Mouse (Mus musculus): ENCODE measurements around the gene Cckar. TPM values are rescaled to one million over a fixed set of nuclear protein-coding genes. Genes with fewer than 3 reads are reported as not detected.

Gene Cckar
- total RNA-seq, 1 experiment = not detected

DNA sequence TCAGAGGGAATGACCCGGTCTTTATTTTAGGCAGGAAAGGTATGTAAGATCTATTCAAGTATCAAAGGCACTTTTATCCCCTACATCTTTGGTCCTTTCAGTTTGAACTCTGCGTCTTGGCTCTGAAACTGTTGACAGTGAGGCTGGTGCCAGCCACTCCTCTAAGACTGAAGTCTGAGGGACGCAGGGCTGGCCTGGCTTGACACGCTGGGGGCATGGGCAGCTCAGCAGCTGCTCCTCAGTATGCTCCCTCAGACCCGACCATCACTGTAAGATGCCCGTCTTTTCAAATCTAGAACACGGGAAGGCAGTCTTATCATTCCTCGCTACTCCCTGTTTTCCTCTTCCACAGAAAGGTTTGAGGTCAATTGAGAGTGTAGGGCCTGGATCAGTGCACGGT lies 9.7 kb downstream of the Cckar start:
- in situ Hi-C loops (cut with MboI; ENCODE audit: low sequenced_read_pairs in 2 of 2, unreplicated experiment in 2 of 2) = no loop called here
- H3K9me3 ChIP-seq (ENCODE audit: control insufficient read depth, insufficient read depth, low read depth, low read length) = no peaks in the 10 kb centered on the region
- no peak overlapping the region for H3K27ac ChIP-seq (ENCODE audit: insufficient read depth, low read depth, low read length, poor library complexity, severe bottlenecking)
- no peak for DNase-seq (ENCODE audit: low read depth, low spot score)
- TF ChIP-seq ZC3H11A (IDR thresholded peaks at IDR 0.05; ENCODE audit: borderline replicate concordance, low read depth, low read length) (no peak), MAFK (IDR thresholded peaks at IDR 0.05; ENCODE audit: insufficient read depth, low read depth, low read length) (no peak), HCFC1 (IDR thresholded peaks at IDR 0.05; ENCODE audit: borderline replicate concordance, insufficient read depth, low read length) (no peak), CHD2 (IDR thresholded peaks at IDR 0.05; ENCODE audit: low read depth, low read length) (no peak), ZNF384 (IDR thresholded peaks at IDR 0.05; ENCODE audit: low read depth, low read length) (no peak)
- no peak overlapping the region for H3K9ac ChIP-seq (ENCODE audit: insufficient read depth, low read depth, low read length, poor library complexity, severe bottlenecking)
- no peak overlapping the region for H3K4me3 ChIP-seq (ENCODE audit: insufficient read depth in 1 of 2, low read depth in 1 of 2, low read length in 2 of 2, poor library complexity in 1 of 2, severe bottlenecking in 1 of 2)
- H3K36me3 ChIP-seq (ENCODE audit: control insufficient read depth, insufficient read depth, low read length, poor library complexity, severe bottlenecking) = no peaks in the 10 kb centered on the region
- no peaks in the 10 kb centered on the region for H3K4me1 ChIP-seq (ENCODE audit: control insufficient read depth in 2 of 2, insufficient read depth in 2 of 2, low read length in 2 of 2, poor library complexity in 1 of 2)

DNA sequence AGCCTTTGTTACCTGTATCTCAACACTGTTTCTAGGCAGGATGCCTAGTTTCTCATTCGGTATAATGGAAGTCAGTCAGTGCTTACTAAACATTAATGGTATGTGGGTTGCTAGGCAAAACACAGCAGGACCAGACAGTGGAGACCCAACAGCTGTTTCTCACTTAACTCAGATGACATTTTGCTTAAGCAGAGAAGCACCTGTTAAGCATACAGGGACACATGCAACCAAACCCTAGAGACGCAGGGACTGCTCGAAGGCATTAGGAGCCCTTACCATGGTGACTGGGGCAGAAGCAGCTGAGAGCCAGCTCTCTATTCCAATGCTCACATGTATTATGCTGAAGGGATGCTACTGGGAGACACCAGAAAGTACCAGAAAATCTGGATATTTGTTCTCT lies 10.8 kb downstream of the Cckar start:
- in situ Hi-C loops (cut with MboI; ENCODE audit: low sequenced_read_pairs in 2 of 2, unreplicated experiment in 2 of 2) = no loop called here
- TF ChIP-seq ZC3H11A (IDR thresholded peaks at IDR 0.05; ENCODE audit: borderline replicate concordance, low read depth, low read length) (no peak), HCFC1 (IDR thresholded peaks at IDR 0.05; ENCODE audit: borderline replicate concordance, insufficient read depth, low read length) (no peak), MAFK (IDR thresholded peaks at IDR 0.05; ENCODE audit: insufficient read depth, low read depth, low read length) (no peak), ZNF384 (IDR thresholded peaks at IDR 0.05; ENCODE audit: low read depth, low read length) (no peak), CHD2 (IDR thresholded peaks at IDR 0.05; ENCODE audit: low read depth, low read length) (no peak)
- Histone ChIP-seq H3K27ac (ENCODE audit: insufficient read depth, low read depth, low read length, poor library complexity, severe bottlenecking) (no peak overlapping the region), H3K9ac (ENCODE audit: insufficient read depth, low read depth, low read length, poor library complexity, severe bottlenecking) (no peak overlapping the region), H3K4me3 (ENCODE audit: insufficient read depth in 1 of 2, low read depth in 1 of 2, low read length in 2 of 2, poor library complexity in 1 of 2, severe bottlenecking in 1 of 2) (no peak overlapping the region), H3K9me3 (ENCODE audit: control insufficient read depth, insufficient read depth, low read depth, low read length) (no peaks in the 10 kb centered on the region), H3K36me3 (ENCODE audit: control insufficient read depth, insufficient read depth, low read length, poor library complexity, severe bottlenecking) (no peaks in the 10 kb centered on the region), H3K4me1 (ENCODE audit: control insufficient read depth in 2 of 2, insufficient read depth in 2 of 2, low read length in 2 of 2, poor library complexity in 1 of 2) (no peaks in the 10 kb centered on the region)
- no peak for DNase-seq (ENCODE audit: low read depth, low spot score)

DNA sequence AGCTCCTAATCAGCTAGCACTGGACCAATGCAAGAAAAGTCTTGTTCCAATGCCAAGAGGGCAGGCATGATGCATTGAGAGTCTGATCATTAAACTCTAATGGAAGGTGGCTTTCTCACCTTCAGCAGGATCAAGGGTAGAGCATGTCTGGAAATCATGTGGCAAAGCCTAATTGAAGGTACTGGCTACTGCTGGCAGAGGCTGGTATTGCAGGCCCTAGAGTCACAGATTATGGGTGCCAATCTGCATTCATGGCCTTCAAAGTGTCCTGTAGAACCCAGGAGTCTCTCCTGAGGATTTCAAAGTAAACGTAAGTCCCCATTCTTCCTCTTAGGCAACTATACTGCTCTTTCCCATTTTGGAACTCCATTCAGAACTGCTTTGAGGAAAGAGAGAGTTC lies 14.8 kb downstream of the Cckar start:
- H3K9ac ChIP-seq (ENCODE audit: insufficient read depth, low read depth, low read length, poor library complexity, severe bottlenecking) = no peak overlapping the region
- H3K36me3 ChIP-seq (ENCODE audit: control insufficient read depth, insufficient read depth, low read length, poor library complexity, severe bottlenecking) = no peaks in the 10 kb centered on the region
- in situ Hi-C loops (cut with MboI; ENCODE audit: low sequenced_read_pairs in 2 of 2, unreplicated experiment in 2 of 2) = no loop called here
- no peak for TF ChIP-seq ZC3H11A (IDR thresholded peaks at IDR 0.05; ENCODE audit: borderline replicate concordance, low read depth, low read length)
- no peak for TF ChIP-seq HCFC1 (IDR thresholded peaks at IDR 0.05; ENCODE audit: borderline replicate concordance, insufficient read depth, low read length)
- no peak for TF ChIP-seq ZNF384 (IDR thresholded peaks at IDR 0.05; ENCODE audit: low read depth, low read length)
- TF ChIP-seq MAFK (IDR thresholded peaks at IDR 0.05; ENCODE audit: insufficient read depth, low read depth, low read length) = no peak
- TF ChIP-seq CHD2 (IDR thresholded peaks at IDR 0.05; ENCODE audit: low read depth, low read length) = no peak
- H3K9me3 ChIP-seq (ENCODE audit: control insufficient read depth, insufficient read depth, low read depth, low read length) = no peaks in the 10 kb centered on the region
- H3K27ac ChIP-seq (ENCODE audit: insufficient read depth, low read depth, low read length, poor library complexity, severe bottlenecking) = no peak overlapping the region
- H3K4me1 ChIP-seq (ENCODE audit: control insufficient read depth in 2 of 2, insufficient read depth in 2 of 2, low read length in 2 of 2, poor library complexity in 1 of 2) = no peaks in the 10 kb centered on the region
- no peak overlapping the region for H3K4me3 ChIP-seq (ENCODE audit: insufficient read depth in 1 of 2, low read depth in 1 of 2, low read length in 2 of 2, poor library complexity in 1 of 2, severe bottlenecking in 1 of 2)
- no peak for DNase-seq (ENCODE audit: low read depth, low spot score)

DNA sequence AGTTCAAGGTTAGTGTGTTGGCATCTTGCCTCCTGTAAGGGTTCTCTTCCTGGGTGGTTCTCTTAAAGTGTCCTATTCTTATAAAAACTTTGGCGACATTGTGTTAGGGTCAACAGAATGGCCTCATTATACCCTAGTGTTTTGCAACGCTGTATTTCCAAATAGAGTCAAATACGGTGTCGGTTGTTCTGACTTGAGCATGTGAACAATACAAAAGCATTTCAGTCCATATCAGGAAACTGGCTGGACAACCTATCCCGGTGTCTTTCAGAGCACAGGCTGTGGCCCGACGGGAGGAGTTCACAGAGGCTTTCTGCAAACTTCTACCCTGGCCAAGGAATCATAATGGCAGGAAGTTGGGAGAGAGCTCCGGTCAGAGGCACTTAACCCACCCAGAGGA lies 15.4 kb downstream of the Cckar start:
- Histone ChIP-seq H3K4me1 (ENCODE audit: control insufficient read depth in 2 of 2, insufficient read depth in 2 of 2, low read length in 2 of 2, poor library complexity in 1 of 2) (no peaks in the 10 kb centered on the region), H3K4me3 (ENCODE audit: insufficient read depth in 1 of 2, low read depth in 1 of 2, low read length in 2 of 2, poor library complexity in 1 of 2, severe bottlenecking in 1 of 2) (no peak overlapping the region), H3K9me3 (ENCODE audit: control insufficient read depth, insufficient read depth, low read depth, low read length) (no peaks in the 10 kb centered on the region), H3K9ac (ENCODE audit: insufficient read depth, low read depth, low read length, poor library complexity, severe bottlenecking) (no peak overlapping the region), H3K36me3 (ENCODE audit: control insufficient read depth, insufficient read depth, low read length, poor library complexity, severe bottlenecking) (no peaks in the 10 kb centered on the region), H3K27ac (ENCODE audit: insufficient read depth, low read depth, low read length, poor library complexity, severe bottlenecking) (no peak overlapping the region)
- in situ Hi-C loops (cut with MboI; ENCODE audit: low sequenced_read_pairs in 2 of 2, unreplicated experiment in 2 of 2) = no loop called here
- no peak for DNase-seq (ENCODE audit: low read depth, low spot score)
- TF ChIP-seq CHD2 (IDR thresholded peaks at IDR 0.05; ENCODE audit: low read depth, low read length) (no peak), ZNF384 (IDR thresholded peaks at IDR 0.05; ENCODE audit: low read depth, low read length) (no peak)

DNA sequence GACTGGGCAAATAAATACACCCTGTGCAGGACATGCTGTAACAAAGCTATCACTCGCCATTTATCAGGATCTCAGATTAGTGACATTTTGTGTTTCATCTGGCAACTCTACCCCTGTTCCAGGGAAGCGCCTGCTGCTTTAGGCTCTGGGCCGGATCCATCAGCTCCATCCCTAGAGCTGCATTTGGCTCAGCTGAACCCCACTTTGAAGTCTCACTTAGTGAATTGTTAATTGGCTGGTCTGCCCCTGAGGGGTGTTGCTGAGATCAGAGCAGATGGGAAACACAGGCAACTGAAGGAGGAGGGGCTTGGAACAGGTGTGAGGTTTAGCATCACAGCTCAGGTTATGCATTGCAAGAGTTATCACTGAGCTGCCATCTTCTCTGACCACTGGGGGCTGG lies 15.9 kb downstream of the Cckar start:
- H3K9ac ChIP-seq (ENCODE audit: insufficient read depth, low read depth, low read length, poor library complexity, severe bottlenecking) = no peak overlapping the region
- H3K4me1 ChIP-seq (ENCODE audit: control insufficient read depth in 2 of 2, insufficient read depth in 2 of 2, low read length in 2 of 2, poor library complexity in 1 of 2) = no peaks in the 10 kb centered on the region
- in situ Hi-C loops (cut with MboI; ENCODE audit: low sequenced_read_pairs in 2 of 2, unreplicated experiment in 2 of 2) = no loop called here
- TF ChIP-seq HCFC1 (IDR thresholded peaks at IDR 0.05; ENCODE audit: borderline replicate concordance, insufficient read depth, low read length) (no peak), CHD2 (IDR thresholded peaks at IDR 0.05; ENCODE audit: low read depth, low read length) (no peak), ZNF384 (IDR thresholded peaks at IDR 0.05; ENCODE audit: low read depth, low read length) (no peak), MAFK (IDR thresholded peaks at IDR 0.05; ENCODE audit: insufficient read depth, low read depth, low read length) (no peak), ZC3H11A (IDR thresholded peaks at IDR 0.05; ENCODE audit: borderline replicate concordance, low read depth, low read length) (no peak)
- no peak for DNase-seq (ENCODE audit: low read depth, low spot score)
- H3K4me3 ChIP-seq (ENCODE audit: insufficient read depth in 1 of 2, low read depth in 1 of 2, low read length in 2 of 2, poor library complexity in 1 of 2, severe bottlenecking in 1 of 2) = no peak overlapping the region
- H3K27ac ChIP-seq (ENCODE audit: insufficient read depth, low read depth, low read length, poor library complexity, severe bottlenecking) = no peak overlapping the region
- H3K9me3 ChIP-seq (ENCODE audit: control insufficient read depth, insufficient read depth, low read depth, low read length) = no peaks in the 10 kb centered on the region
- H3K36me3 ChIP-seq (ENCODE audit: control insufficient read depth, insufficient read depth, low read length, poor library complexity, severe bottlenecking) = no peaks in the 10 kb centered on the region

Measured in ES-E14 (cell line).